Mouse (Mus musculus) left cerebral cortex, postnatal 14 days (tissue): ENCODE measurements around the gene Spns2. TPM values are rescaled to one million over a fixed set of nuclear protein-coding genes. Genes with fewer than 3 reads are reported as not detected.

Experiments used
- total RNA-seq, 2 experiments: library from RNA; stranded (reverse); gene quantifications; 2 replicates each; pipeline ENCODE4 v1.2.3; 2021

Spns2 gene
- total RNA-seq, 2 experiments from 2014 or later, result 46.4 to 58.5 TPM

Other genes with a start within 250 kb of the Spns2 start
- 10 to 100 TPM; 17.2 to 24.0 TPM for gene Slc13a5, start 222.7 kb downstream of the Spns2 start, total RNA-seq
- 1 to 10 TPM; 1.9 to 2.9 TPM for gene Xaf1, start 188.3 kb downstream of the Spns2 start, total RNA-seq
- not detected for gene Fbxo39, start 175.5 kb downstream of the Spns2 start, total RNA-seq
- 1 to 10 TPM; 1.3 to 1.7 TPM for gene Tekt1, start 127.5 kb downstream of the Spns2 start, total RNA-seq
- gene Smtnl2, start 78.2 kb downstream of the Spns2 start, total RNA-seq, result 1 to 10 TPM in 1 of 2 experiments, under 1 TPM in 1; 0.59 to 1.1 TPM
- gene Ggt6, start 54.4 kb downstream of the Spns2 start, total RNA-seq, result not detected
- gene Mybbp1a, start 48.5 kb downstream of the Spns2 start, total RNA-seq, result 10 to 100 TPM; 45.4 to 50.6 TPM
- under 1 TPM; 0.13 to 0.23 TPM for gene Spns3, start 60.6 kb upstream of the Spns2 start, total RNA-seq
- 10 to 100 TPM; 54.1 to 60.1 TPM for gene Ube2g1, start 117.4 kb upstream of the Spns2 start, total RNA-seq
- 10 to 100 TPM; 30.5 to 33.9 TPM for gene Ankfy1, start 200.1 kb upstream of the Spns2 start, total RNA-seq